Mouse (Mus musculus) G1E (cell line): ENCODE results near the gene Atp2b2.

Experiments
- CTCF ChIP-seq: IDR thresholded peaks from 2 replicates; pipeline ENCODE4 v1.5.1; 2012; ENCODE audit warnings: low read depth, low read length, inconsistent platforms, mixed read lengths
- GATA1 ChIP-seq: IDR thresholded peaks from 2 replicates; pipeline ENCODE4 v1.6.1; 2012; ENCODE audit warnings: borderline replicate concordance, low read length, inconsistent platforms, mixed read lengths
- POLR2AphosphoS5 ChIP-seq: IDR thresholded peaks from 2 replicates; pipeline ENCODE4 v1.6.1; 2012; ENCODE audit warnings: low read depth, low read length, inconsistent platforms; ENCODE audit not compliant: insufficient replicate concordance
- TAL1 ChIP-seq: conservative IDR thresholded peaks from 2 replicates; pipeline ENCODE4 v1.6.1; 2012; ENCODE audit warnings: low read depth, low read length, inconsistent platforms, mixed read lengths

DNA sequence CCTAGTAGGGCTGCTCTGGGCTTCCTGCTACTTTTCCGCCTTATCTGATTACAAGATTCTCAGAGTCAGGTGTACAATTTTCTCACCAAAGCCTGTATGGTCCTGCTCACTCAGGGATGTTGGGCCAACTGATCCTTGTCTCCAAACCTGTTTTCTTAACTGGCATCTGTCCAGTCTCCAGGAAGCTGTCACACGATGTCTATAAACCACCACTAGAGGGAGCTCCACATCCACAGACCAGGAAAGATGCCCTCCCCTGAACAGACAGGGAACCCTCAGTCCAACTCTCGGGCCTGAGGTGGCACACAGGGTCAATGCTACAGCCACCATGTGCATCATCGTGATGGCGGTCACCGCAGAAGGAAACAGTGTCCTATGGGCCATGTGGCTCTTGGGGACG lies 280.8 kb downstream of the Atp2b2 start:
- TF ChIP-seq CTCF (peak; percentile 78; the same call in 1 of the 2 replicates), POLR2AphosphoS5 (no peak), GATA1 (no peak), TAL1 (no peak)
